In the genomic region with DNA sequence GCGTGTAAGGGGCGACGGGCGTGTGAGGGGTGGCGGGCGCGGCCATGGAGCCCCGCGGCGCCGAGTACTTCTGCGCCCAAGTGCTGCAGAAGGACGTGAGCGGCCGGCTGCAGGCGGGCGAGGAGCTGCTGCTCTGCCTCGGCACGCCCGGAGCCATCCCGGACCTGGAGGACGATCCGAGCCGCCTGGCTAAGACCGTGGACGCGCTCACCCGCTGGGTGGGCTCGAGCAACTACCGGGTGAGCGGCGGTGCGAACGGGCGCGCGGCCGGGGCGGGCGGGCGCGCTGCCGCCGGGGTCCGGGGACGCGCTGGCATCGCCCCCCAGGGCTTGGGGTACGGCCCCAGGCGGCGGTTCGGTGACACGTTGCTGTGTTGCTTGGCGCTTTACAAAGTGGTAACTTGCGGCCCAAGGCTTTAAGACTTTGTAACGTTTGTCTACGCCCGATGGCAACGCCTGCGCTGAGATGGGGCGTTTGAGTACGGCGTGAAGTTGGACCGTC, we compare ENCODE assay signal across 7 mouse cellular contexts. TPM values are rescaled to one million over a fixed set of nuclear protein-coding genes. Genes with fewer than 3 reads are reported as not detected.
DNase-seq lines count a peak whose midpoint lies in the region; ATAC-seq and TF ChIP-seq lines count a peak whose summit lies in the region.

No protein-coding gene starts in this region.

- H3K27ac ChIP-seq in MEL (ENCODE audit: control insufficient read depth, low read depth, low read length), result peak overlapping the region; percentile 54
- peak overlapping the region; percentile 45; the same call in 1 of the 2 replicates for H3K27ac ChIP-seq in embryonic fibroblast, embryonic 13.5 days (ENCODE audit: insufficient read depth, low read length)
- H3K27ac ChIP-seq in heart, embryonic 16.5 days (ENCODE audit: low read length), result peak overlapping the region; percentile 88
- H3K27ac ChIP-seq in small intestine, adult 2 months (ENCODE audit: insufficient read depth, low read depth, low read length), result peak overlapping the region; percentile 72

- no peak for TF ChIP-seq RAD21 in MEL (IDR thresholded peaks at IDR 0.05; ENCODE audit: low read depth, low read length)

- H3K4me2 ChIP-seq in heart, embryonic 16.5 days (ENCODE audit: low read depth, low read length), result peak overlapping the region; percentile 100

- H3K79me2 ChIP-seq in MEL (ENCODE audit: control insufficient read depth, insufficient read depth, low read length, poor library complexity), result peaks cover 47% of the 10 kb centered on the region

- H3K9ac ChIP-seq in MEL (ENCODE audit: control insufficient read depth, low read depth, low read length, poor library complexity, severe bottlenecking), result peak overlapping the region; percentile 95
- H3K9ac ChIP-seq in heart, embryonic 16.5 days (ENCODE audit: low read length), result peak overlapping the region; percentile 93

- no peaks in the 10 kb centered on the region for H3K27me3 ChIP-seq in MEL (ENCODE audit: control insufficient read depth in 1 of 2, insufficient read depth in 2 of 2, low read length in 2 of 2)
- no peaks in the 10 kb centered on the region for H3K27me3 ChIP-seq in heart, embryonic 16.5 days (ENCODE audit: control insufficient read depth, insufficient read depth, low read length)
- no peaks in the 10 kb centered on the region for H3K27me3 ChIP-seq in small intestine, adult 2 months (ENCODE audit: control insufficient read depth, insufficient read depth, low read length)

- H3K4me1 ChIP-seq in MEL (ENCODE audit: control insufficient read depth in 1 of 2, insufficient read depth in 2 of 2, low read length in 2 of 2), result peaks cover 8 to 12% of the 10 kb centered on the region in 2 experiments; a peak in 3 of 4 replicates
- peaks cover 5% of the 10 kb centered on the region; the same call in 1 of the 2 replicates for H3K4me1 ChIP-seq in embryonic fibroblast, embryonic 13.5 days (ENCODE audit: control insufficient read depth, insufficient read depth, low read length)
- peaks cover 10% of the 10 kb centered on the region for H3K4me1 ChIP-seq in heart, embryonic 16.5 days (ENCODE audit: control insufficient read depth, insufficient read depth, low read length)
- peaks cover 4% of the 10 kb centered on the region; the same call in 1 of the 2 replicates for H3K4me1 ChIP-seq in small intestine, adult 2 months (ENCODE audit: control insufficient read depth, insufficient read depth, insufficient read length, low read length)

- DNase-seq in MEL (ENCODE audit: low read depth, low spot score), result peak; percentile 76
- DNase-seq in brain, adult 2 months (ENCODE audit: low read depth, low spot score), result peak; percentile 37
- peak; percentile 52 to 64 for DNase-seq in layer of hippocampus, postnatal 10 days (ENCODE audit: low spot score in 2 of 2)
- peak; percentile 23 for DNase-seq in lung, postnatal 25 days (ENCODE audit: low spot score)

- WGBS in heart, embryonic 16.5 days, result under 1% methylated on average over 63 of the region's 64 CpGs
- WGBS in small intestine, adult 2 months, result under 1% methylated on average over 63 of the region's 64 CpGs

- no peak for TF ChIP-seq EP300 in MEL (IDR thresholded peaks at IDR 0.05; ENCODE audit: low read depth in 1 of 2, low read length in 2 of 2)

- peak overlapping the region; percentile 96 to 98 for H3K4me3 ChIP-seq in MEL (ENCODE audit: control insufficient read depth in 1 of 2, insufficient read depth in 1 of 2, low read depth in 2 of 2, low read length in 2 of 2)
- H3K4me3 ChIP-seq in embryonic fibroblast, embryonic 13.5 days (ENCODE audit: insufficient read depth, low read length), result peak overlapping the region; percentile 59
- peak overlapping the region; percentile 96 for H3K4me3 ChIP-seq in heart, embryonic 16.5 days (ENCODE audit: low read length)
- H3K4me3 ChIP-seq in small intestine, adult 2 months (ENCODE audit: low read depth, low read length), result peak overlapping the region; percentile 87

- peaks cover 0 to 22% of the 10 kb centered on the region in 2 experiments; a peak in 2 of 4 replicates for H3K36me3 ChIP-seq in MEL (ENCODE audit: control insufficient read depth in 1 of 2, insufficient read depth in 2 of 2, low read length in 2 of 2)
- H3K36me3 ChIP-seq in heart, embryonic 16.5 days (ENCODE audit: control insufficient read depth, insufficient read depth), result no peaks in the 10 kb centered on the region
- H3K36me3 ChIP-seq in small intestine, adult 2 months (ENCODE audit: control insufficient read depth, insufficient read depth, low read length), result no peaks in the 10 kb centered on the region

- H3K9me3 ChIP-seq in MEL (replicated peaks; ENCODE audit: insufficient read depth, low read length), result no peaks in the 10 kb centered on the region
- H3K9me3 ChIP-seq in heart, embryonic 16.5 days (replicated peaks; ENCODE audit: control insufficient read depth, low read length), result no peaks in the 10 kb centered on the region

- ATAC-seq in heart, embryonic 16.5 days (replicated peaks; ENCODE audit: extremely low read depth, insufficient read depth, low FRiP score), result peak; percentile 49

- no peak; a peak in 3 of 4 replicates for TF ChIP-seq POLR2A in MEL (IDR thresholded peaks at IDR 0.05; ENCODE audit: control insufficient read depth in 1 of 2, insufficient read depth in 1 of 2, low read depth in 1 of 2, low read length in 2 of 2, poor library complexity in 1 of 2)
- TF ChIP-seq POLR2A in embryonic fibroblast, embryonic 13.5 days (IDR thresholded peaks at IDR 0.05; ENCODE audit: low read depth, low read length), result peak; percentile 56
- no peak for TF ChIP-seq POLR2A in small intestine, adult 2 months (IDR thresholded peaks at IDR 0.05; ENCODE audit: low read depth, low read length)

- TF ChIP-seq CTCF in MEL (IDR thresholded peaks at IDR 0.05 in 2 of 3, conservative IDR thresholded peaks at IDR 0.05 in 1 of 3; ENCODE audit: control insufficient read depth in 1 of 3, insufficient read depth in 1 of 3, low read depth in 2 of 3, low read length in 3 of 3, poor library complexity in 1 of 3, severe bottlenecking in 1 of 3), result no peak
- TF ChIP-seq CTCF in embryonic fibroblast, embryonic 13.5 days (IDR thresholded peaks at IDR 0.05; ENCODE audit: borderline replicate concordance, insufficient read depth, low read length), result no peak
- TF ChIP-seq CTCF in small intestine, adult 2 months (IDR thresholded peaks at IDR 0.05; ENCODE audit: extremely low read depth, insufficient read length, insufficient replicate concordance, low read depth, low read length), result no peak

TF ChIP-seq in MEL, 35 proteins besides CTCF, POLR2A, EP300 and RAD21:
- no peak for TF ChIP-seq USF1 (IDR thresholded peaks at IDR 0.05; ENCODE audit: low read depth, low read length)
- 0 out of 2 replicates have a peak, but pooled peaks have one; percentile 7 for TF ChIP-seq SIN3A (IDR thresholded peaks at IDR 0.05; ENCODE audit: low read length)

RNA-seq across cellular contexts. Expression of gene Clasp2, which starts 0.4 kb away (rescaled TPM):
- total RNA-seq in MEL (2012; rRNA removed), result 30.8 and 33.0 TPM in 2 replicates
- 100 to 1,000 TPM in 1 of 2 experiments, 10 to 100 TPM in 1; 28.7 to 209 TPM for polyA plus RNA-seq in MEL (2012; ENCODE audit: insufficient read depth in 1 of 2, insufficient read length in 2 of 2, low read depth in 1 of 2, low replicate concordance in 2 of 2, missing spikeins in 1 of 2)
- 37.5 and 43.7 TPM in 2 replicates for polyA plus RNA-seq in embryonic fibroblast, embryonic 13.5 days (2011; ENCODE audit: insufficient read length, low read depth, missing spikeins)
- 21.0 and 23.2 TPM in 2 replicates for polyA plus RNA-seq in heart, embryonic 16.5 days (2015; fragmentation: Nextera tagmentation; extraction: Ambion mirVana)
- 100 to 1,000 TPM; 290 to 301 TPM for total RNA-seq in layer of hippocampus, postnatal 10 days (2021)
- 1.9 and 3.3 TPM in 2 replicates for polyA plus RNA-seq in small intestine, adult 2 months (2012; rRNA removed)

RNA-seq across cellular contexts. Expression of gene Pdcd6ip, which starts 33.6 kb away (rescaled TPM):
- 21.1 and 26.3 TPM in 2 replicates for total RNA-seq in MEL (2012; rRNA removed)
- polyA plus RNA-seq in MEL (2012; ENCODE audit: insufficient read depth in 1 of 2, insufficient read length in 2 of 2, low read depth in 1 of 2, low replicate concordance in 2 of 2, missing spikeins in 1 of 2), result 10 to 100 TPM; 60.1 to 71.2 TPM
- polyA plus RNA-seq in embryonic fibroblast, embryonic 13.5 days (2011; ENCODE audit: insufficient read length, low read depth, missing spikeins), result 169 and 193 TPM in 2 replicates
- polyA plus RNA-seq in heart, embryonic 16.5 days (2015; fragmentation: Nextera tagmentation; extraction: Ambion mirVana), result 58.9 and 70.3 TPM in 2 replicates
- 10 to 100 TPM; 52.0 to 57.0 TPM for total RNA-seq in layer of hippocampus, postnatal 10 days (2021)
- polyA plus RNA-seq in small intestine, adult 2 months (2012; rRNA removed), result 57.3 and 202 TPM in 2 replicates

Comparison
In these comparisons a context has a peak if more than half of its experiments do, and no peak if none do; other contexts are left out.
1. Peak in every context shown above with its lines: DNase-seq, ATAC-seq, H3K4me3 ChIP-seq and H3K27ac ChIP-seq.
2. DNase-seq: peak in every context shown above with its lines; median percentile 76 in MEL; 58 in layer of hippocampus, postnatal 10 days; 37 in brain, adult 2 months; 23 in lung, postnatal 25 days.